Mouse (Mus musculus) embryonic facial prominence, embryonic 15.5 days (tissue): ENCODE data around the gene Nrtn. TPM values are rescaled to one million over a fixed set of nuclear protein-coding genes. Genes with fewer than 3 reads are reported as not detected.

Experiments used
- ATAC-seq: fragments of 200-750 bp; cut with Nextera tagmentation; 2 replicates; pipeline ENCODE4 v1.8.0; 2017; ENCODE audit warnings: low read depth, moderate TSS enrichment; ENCODE audit not compliant: insufficient number of reproducible peaks, low FRiP score, low TSS enrichment
- H3K27ac ChIP-seq: fragments of 300-500 bp; sonication (generic); replicated peaks from 2 replicates; pipeline ENCODE4 v1.5.1; 2015; ENCODE audit warnings: mild to moderate bottlenecking, inconsistent platforms
- H3K27me3 ChIP-seq: fragments of 300-500 bp; sonication (generic); 2 replicates; pipeline ENCODE4 v1.6.1; 2015; ENCODE audit warnings: inconsistent platforms
- H3K36me3 ChIP-seq: fragments of 300-500 bp; sonication (generic); 2 replicates; pipeline ENCODE4 v1.6.1; 2015; ENCODE audit warnings: mild to moderate bottlenecking, inconsistent platforms
- H3K4me1 ChIP-seq: fragments of 300-500 bp; sonication (generic); 2 replicates; pipeline ENCODE4 v1.6.1; 2015; ENCODE audit warnings: inconsistent platforms
- H3K4me2 ChIP-seq: fragments of 300-500 bp; sonication (generic); replicated peaks from 2 replicates; pipeline ENCODE4 v1.6.1; 2015; ENCODE audit warnings: mild to moderate bottlenecking, inconsistent platforms
- H3K4me3 ChIP-seq: fragments of 300-500 bp; sonication (generic); replicated peaks from 2 replicates; pipeline ENCODE4 v1.5.1; 2015; ENCODE audit warnings: mild to moderate bottlenecking, inconsistent platforms
- H3K9ac ChIP-seq: fragments of 300-500 bp; sonication (generic); 2 replicates; pipeline ENCODE4 v1.6.1; 2015; ENCODE audit warnings: inconsistent platforms
- H3K9me3 ChIP-seq: fragments of 300-500 bp; sonication (generic); replicated peaks from 2 replicates; pipeline ENCODE4 v1.6.1; 2016; ENCODE audit warnings: inconsistent platforms
- WGBS: fragments of 180-500 bp; shearing (Covaris S2); methylation state at CpG from one replicate; pipeline ENCODE4 v1.1.7; 2015; 5-methylcytosine and 5-hydroxymethylcytosine counted together
- polyA plus RNA-seq: library from polyadenylated mRNA; unstranded; fragments of >200 nt; fragmentation: Nextera tagmentation; extraction: Ambion mirVana; gene quantifications from 2 replicates; pipeline ENCODE4 v1.2.1, GENCODE M21; 2015

The Nrtn gene
- polyA plus RNA-seq, 1 experiment from 2014 or later = 29.5 TPM

DNA sequence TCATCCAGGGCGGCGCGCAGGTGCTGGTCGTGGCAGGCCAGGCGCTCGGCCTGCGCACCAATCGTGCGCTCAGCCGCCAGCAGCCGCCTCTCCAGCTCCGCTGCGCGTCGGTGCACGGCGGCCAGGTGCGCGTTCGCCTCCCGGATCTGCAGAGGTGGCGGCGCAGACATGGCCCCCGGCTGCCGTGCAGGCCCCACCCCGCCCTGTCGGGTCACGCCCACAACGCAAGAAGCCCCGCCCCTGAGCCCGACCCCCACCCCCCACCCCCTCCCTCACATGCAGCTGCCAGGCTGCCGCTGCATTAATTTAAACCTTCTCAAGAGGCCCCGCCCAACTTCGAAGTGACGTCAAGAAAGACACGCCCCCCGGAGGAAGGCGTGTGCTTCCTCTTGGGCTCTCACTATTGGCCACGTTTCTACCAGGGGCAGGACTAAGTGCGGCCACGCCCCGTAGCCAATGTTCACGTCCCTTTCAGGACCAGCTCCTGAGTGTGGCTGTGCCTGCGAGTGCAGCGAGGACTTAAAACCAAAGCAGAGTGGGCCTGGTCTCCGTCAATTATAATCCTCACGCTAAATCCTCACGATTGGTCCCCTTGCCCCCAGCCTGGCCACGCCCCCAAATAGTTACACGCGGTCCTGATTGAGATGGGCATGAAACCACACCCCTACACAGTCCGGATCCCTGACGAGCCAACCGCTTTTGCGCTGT is 40.5 kb downstream of the Nrtn start:
- H3K27me3 ChIP-seq = no peaks in the 10 kb centered on the region
- WGBS = under 1% methylated on average over 54 of the region's 55 CpGs
- peak overlapping the region; percentile 90 for H3K9ac ChIP-seq
- no peaks in the 10 kb centered on the region for H3K9me3 ChIP-seq
- H3K4me3 ChIP-seq = peak overlapping the region; percentile 89
- peak; percentile 92 for ATAC-seq
- peaks cover 37% of the 10 kb centered on the region for H3K4me1 ChIP-seq
- peak overlapping the region; percentile 84 for H3K4me2 ChIP-seq
- H3K27ac ChIP-seq = peak overlapping the region; percentile 90
- peaks cover 21% of the 10 kb centered on the region for H3K36me3 ChIP-seq

GRCm38 (mm10) chr17:56715914-56716654 is 41.2 kb downstream of the Nrtn start:
- H3K4me2 ChIP-seq = peak overlapping the region; percentile 84
- peak overlapping the region; percentile 87 for H3K9ac ChIP-seq
- no peaks in the 10 kb centered on the region for H3K9me3 ChIP-seq
- H3K4me3 ChIP-seq = peak overlapping the region; percentile 89
- peak; percentile 26; the same call in 1 of the 2 replicates for ATAC-seq
- H3K36me3 ChIP-seq = peaks cover 21% of the 10 kb centered on the region
- 25% methylated on average over 22 of the region's 22 CpGs for WGBS
- H3K27ac ChIP-seq = peak overlapping the region; percentile 89
- H3K4me1 ChIP-seq = peaks cover 37% of the 10 kb centered on the region
- no peaks in the 10 kb centered on the region for H3K27me3 ChIP-seq

GRCm38 (mm10) chr17:56715360-56715759 is 42.0 kb downstream of the Nrtn start:
- ATAC-seq = no peak
- H3K27ac ChIP-seq = no peak overlapping the region
- peak overlapping the region; percentile 89; the same call in 1 of the 2 replicates for H3K4me3 ChIP-seq
- WGBS = 54% methylated on average over 11 of the region's 11 CpGs
- peak overlapping the region; percentile 84 for H3K4me2 ChIP-seq
- no peak overlapping the region for H3K9ac ChIP-seq
- H3K36me3 ChIP-seq = peaks cover 25% of the 10 kb centered on the region
- no peaks in the 10 kb centered on the region for H3K27me3 ChIP-seq
- no peaks in the 10 kb centered on the region for H3K9me3 ChIP-seq
- peaks cover 37% of the 10 kb centered on the region for H3K4me1 ChIP-seq

- no peak overlapping the region for H3K4me3 ChIP-seq
- 72% methylated on average over 3 of the region's 3 CpGs for WGBS
- no peak for ATAC-seq
Measured at GRCm38 (mm10) chr17:56709708-56710107, 47.6 kb downstream of the Nrtn start.

DNA sequence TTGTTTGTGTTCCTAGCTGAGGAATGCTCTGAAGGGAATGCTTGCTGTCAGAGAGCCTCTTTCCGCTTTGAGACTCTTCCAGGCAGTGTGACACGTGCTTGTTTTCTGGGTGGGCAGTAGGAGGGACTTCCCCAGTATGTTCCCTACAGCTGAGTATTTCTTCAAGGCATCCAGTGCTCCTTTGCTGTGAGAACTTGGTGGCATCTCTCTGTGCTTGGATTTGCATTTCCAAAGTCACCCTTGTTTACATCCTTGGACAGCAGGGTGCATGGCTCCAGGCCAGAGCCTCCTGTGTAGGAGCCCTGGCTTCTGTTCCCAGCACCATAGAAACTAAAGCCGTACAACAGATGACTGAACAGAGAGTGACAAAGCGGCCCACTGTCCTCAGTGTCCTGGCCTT is 48.6 kb downstream of the Nrtn start:
- Histone ChIP-seq H3K36me3 (peaks cover 92% of the 10 kb centered on the region), H3K4me3 (no peak overlapping the region), H3K9ac (no peak overlapping the region), H3K27me3 (no peaks in the 10 kb centered on the region), H3K4me1 (peaks cover 4% of the 10 kb centered on the region; the same call in 1 of the 2 replicates), H3K4me2 (no peak overlapping the region), H3K27ac (no peak overlapping the region), H3K9me3 (no peaks in the 10 kb centered on the region)
- 80% methylated on average over 4 of the region's 4 CpGs for WGBS
- ATAC-seq = no peak

More at GRCm38 (mm10) chr17:56709708-56710107, 47.6 kb downstream of the Nrtn start:
- Histone ChIP-seq H3K4me1 (peaks cover 4% of the 10 kb centered on the region; the same call in 1 of the 2 replicates), H3K36me3 (peaks cover 82% of the 10 kb centered on the region), H3K9ac (no peak overlapping the region), H3K9me3 (no peaks in the 10 kb centered on the region), H3K27me3 (no peaks in the 10 kb centered on the region), H3K4me2 (no peak overlapping the region), H3K27ac (no peak overlapping the region)

DNA sequence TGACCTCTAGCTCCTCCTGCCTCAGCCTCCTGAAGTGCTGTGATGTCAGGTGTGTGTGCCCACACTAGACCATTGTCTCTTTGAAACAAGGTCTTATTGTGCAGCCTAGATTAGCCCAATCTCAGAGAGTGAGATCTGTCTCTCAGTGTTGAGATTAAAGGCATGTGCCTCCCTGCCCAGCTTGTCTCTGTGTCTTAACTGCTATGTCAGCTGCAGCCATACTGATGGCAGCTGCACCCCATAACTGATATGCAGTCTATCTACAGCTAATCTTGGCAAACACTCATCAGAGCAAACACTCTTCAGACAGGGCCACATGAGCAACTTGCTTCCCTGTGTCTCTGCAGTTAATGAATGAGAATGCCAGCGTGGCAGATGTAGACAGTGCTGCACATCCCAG is 50.8 kb downstream of the Nrtn start:
- Histone ChIP-seq H3K4me1 (no peaks in the 10 kb centered on the region), H3K27me3 (no peaks in the 10 kb centered on the region), H3K9ac (no peak overlapping the region), H3K27ac (no peak overlapping the region), H3K9me3 (no peaks in the 10 kb centered on the region), H3K4me2 (no peak overlapping the region), H3K4me3 (no peak overlapping the region), H3K36me3 (peaks cover 98% of the 10 kb centered on the region)
- 93% methylated on average over 1 of the region's 1 CpGs for WGBS
- ATAC-seq = no peak

GRCm38 (mm10) chr17:56703038-56703437 is 54.3 kb downstream of the Nrtn start:
- no peak for ATAC-seq
- no peaks in the 10 kb centered on the region for H3K27me3 ChIP-seq
- H3K9ac ChIP-seq = no peak overlapping the region
- H3K27ac ChIP-seq = no peak overlapping the region
- H3K4me3 ChIP-seq = no peak overlapping the region
- no peaks in the 10 kb centered on the region for H3K9me3 ChIP-seq
- H3K36me3 ChIP-seq = peaks cover 98% of the 10 kb centered on the region
- H3K4me1 ChIP-seq = no peaks in the 10 kb centered on the region
- H3K4me2 ChIP-seq = no peak overlapping the region
- 89% methylated on average over 4 of the region's 4 CpGs for WGBS

Other genes with a start within 250 kb of the Nrtn start
- gene Znrf4, start 245.1 kb downstream of the Nrtn start, polyA plus RNA-seq = not detected in 2 replicates
- gene Gm20219, start 203.1 kb downstream of the Nrtn start, polyA plus RNA-seq = 13.1 and 16.5 TPM in 2 replicates
- 87.5 and 98.4 TPM in 2 replicates for gene Safb2, start 172.9 kb downstream of the Nrtn start, polyA plus RNA-seq
- 101 and 109 TPM in 2 replicates for gene Safb, start 172.7 kb downstream of the Nrtn start, polyA plus RNA-seq
- gene 2410015M20Rik, start 147.8 kb downstream of the Nrtn start, polyA plus RNA-seq = 262 and 270 TPM in 2 replicates
- gene Rpl36, start 144.1 kb downstream of the Nrtn start, polyA plus RNA-seq = 1,900 and 1,905 TPM in 2 replicates
- 49.7 and 50.5 TPM in 2 replicates for gene Lonp1, start 130.6 kb downstream of the Nrtn start, polyA plus RNA-seq
- 0.45 and 1.0 TPM in 2 replicates for gene Catsperd, start 129.4 kb downstream of the Nrtn start, polyA plus RNA-seq
- 90.4 and 91.7 TPM in 2 replicates for gene Ranbp3, start 84.2 kb downstream of the Nrtn start, polyA plus RNA-seq
- gene Ndufa11, start 39.8 kb downstream of the Nrtn start, polyA plus RNA-seq = 422 and 425 TPM in 2 replicates
- gene Vmac, start 39.5 kb downstream of the Nrtn start, polyA plus RNA-seq = 23.9 and 26.1 TPM in 2 replicates
- 44.4 and 47.8 TPM in 2 replicates for gene Dus3l, start 7.2 kb upstream of the Nrtn start, polyA plus RNA-seq
- 0.49 and 1.2 TPM in 2 replicates for gene Prr22, start 12.7 kb upstream of the Nrtn start, polyA plus RNA-seq
- gene Rfx2, start 73.5 kb upstream of the Nrtn start, polyA plus RNA-seq = 7.5 and 9.9 TPM in 2 replicates
- 0.16 TPM in 1 of 2 replicates, not detected in the other for gene Acsbg2, start 116.9 kb upstream of the Nrtn start, polyA plus RNA-seq
- gene 1700061G19Rik, start 117.9 kb upstream of the Nrtn start, polyA plus RNA-seq = 0.27 and 0.29 TPM in 2 replicates
- 53.9 and 56.9 TPM in 2 replicates for gene Mllt1, start 177.9 kb upstream of the Nrtn start, polyA plus RNA-seq
- 10.2 and 10.4 TPM in 2 replicates for gene Acer1, start 224.6 kb upstream of the Nrtn start, polyA plus RNA-seq
- gene Clpp, start 232.8 kb upstream of the Nrtn start, polyA plus RNA-seq = 136 and 139 TPM in 2 replicates
- gene Alkbh7, start 239.8 kb upstream of the Nrtn start, polyA plus RNA-seq = 34.9 and 42.3 TPM in 2 replicates
- not detected in 2 replicates for gene Pspn, start 242.5 kb upstream of the Nrtn start, polyA plus RNA-seq